Mouse (Mus musculus) neural tube, embryonic 13.5 days (tissue): ENCODE measurements around the gene E2f2. TPM values are rescaled to one million over a fixed set of nuclear protein-coding genes. Genes with fewer than 3 reads are reported as not detected.
A peak's percentile ranks its signal among the peaks of the same experiment; 100 is the strongest.

Experiments
- ATAC-seq: fragments of 200-750 bp; cut with Nextera tagmentation; 2 replicates; pipeline ENCODE4 v1.8.0; 2017; ENCODE audit warnings: low read depth, mild to moderate bottlenecking, moderate TSS enrichment, moderate library complexity
- H3K27ac ChIP-seq: fragments of 300-500 bp; sonication (generic); replicated peaks from 2 replicates; pipeline ENCODE4 v1.5.1; 2015; ENCODE audit warnings: moderate library complexity, mild to moderate bottlenecking, inconsistent platforms
- H3K27me3 ChIP-seq: fragments of 300-500 bp; sonication (generic); 2 replicates; pipeline ENCODE4 v1.6.1; 2015; ENCODE audit warnings: mild to moderate bottlenecking, inconsistent platforms
- H3K36me3 ChIP-seq: fragments of 300-500 bp; sonication (generic); 2 replicates; pipeline ENCODE4 v1.6.1; 2015; ENCODE audit warnings: mild to moderate bottlenecking, inconsistent platforms
- H3K4me1 ChIP-seq: fragments of 300-500 bp; sonication (generic); replicated peaks from 2 replicates; pipeline ENCODE4 v1.6.1; 2015; ENCODE audit warnings: inconsistent platforms
- H3K4me2 ChIP-seq: fragments of 300-500 bp; sonication (generic); 2 replicates; pipeline ENCODE4 v1.6.1; 2015; ENCODE audit warnings: inconsistent platforms, mild to moderate bottlenecking, moderate library complexity
- H3K4me3 ChIP-seq: fragments of 300-500 bp; sonication (generic); 2 replicates; pipeline ENCODE4 v1.5.1; 2015; ENCODE audit warnings: mild to moderate bottlenecking, inconsistent platforms
- H3K9ac ChIP-seq: fragments of 300-500 bp; sonication (generic); 2 replicates; pipeline ENCODE4 v1.6.1; 2015; ENCODE audit warnings: moderate library complexity, mild to moderate bottlenecking, inconsistent platforms
- H3K9me3 ChIP-seq: fragments of 300-500 bp; sonication (generic); 2 replicates; pipeline ENCODE4 v1.6.1; 2016; ENCODE audit warnings: inconsistent platforms
- WGBS: fragments of 180-500 bp; shearing (Covaris S2); methylation state at CpG from one replicate; pipeline ENCODE4 v1.1.7; 2015; 5-methylcytosine and 5-hydroxymethylcytosine counted together
- polyA plus RNA-seq: library from polyadenylated mRNA; unstranded; fragments of >200 nt; fragmentation: Nextera tagmentation; extraction: Ambion mirVana; gene quantifications from 2 replicates; pipeline ENCODE4 v1.2.1, GENCODE M21; 2015

Gene E2f2
- polyA plus RNA-seq, 1 experiment from 2014 or later: 2.5 TPM

- Histone ChIP-seq H3K4me3 (peak overlapping the region; percentile 6; the same call in 1 of the 2 replicates), H3K9me3 (no peaks in the 10 kb centered on the region), H3K27ac (peak overlapping the region; percentile 80), H3K27me3 (0 out of 2 replicates have a peak, but pooled peaks cover 9% of the 10 kb centered on the region), H3K36me3 (no peaks in the 10 kb centered on the region), H3K4me1 (peaks cover 43% of the 10 kb centered on the region), H3K9ac (peak overlapping the region; percentile 56), H3K4me2 (peak overlapping the region; percentile 34)
- peak; percentile 46 for ATAC-seq
- WGBS: 10% methylated on average over 18 of the region's 18 CpGs
These were observed 46.5 kb downstream of the E2f2 start for GRCm38 (mm10) chr4:136218595-136219214.

- 13% methylated on average over 17 of the region's 17 CpGs for WGBS
- H3K9ac ChIP-seq: no peak overlapping the region
- H3K4me3 ChIP-seq: no peak overlapping the region
- ATAC-seq: no peak
- no peak overlapping the region for H3K27ac ChIP-seq
- H3K27me3 ChIP-seq: 0 out of 2 replicates have a peak, but pooled peaks cover 9% of the 10 kb centered on the region
- H3K9me3 ChIP-seq: no peaks in the 10 kb centered on the region
- peak overlapping the region; percentile 22; the same call in 1 of the 2 replicates for H3K4me2 ChIP-seq
- H3K36me3 ChIP-seq: no peaks in the 10 kb centered on the region
- H3K4me1 ChIP-seq: peaks cover 57% of the 10 kb centered on the region
These were observed 48.1 kb downstream of the E2f2 start for GRCm38 (mm10) chr4:136220133-136220775.

- H3K27ac ChIP-seq: peak overlapping the region; percentile 82
These were observed 51.5 kb downstream of the E2f2 start for GRCm38 (mm10) chr4:136223549-136224239.

GRCm38 (mm10) chr4:136224240-136224559, 52.0 kb downstream of the E2f2 start:
- Histone ChIP-seq H3K36me3 (no peaks in the 10 kb centered on the region), H3K9ac (no peak overlapping the region), H3K4me2 (no peak overlapping the region; the same call in 1 of the 2 replicates), H3K4me3 (no peak overlapping the region), H3K27ac (peak overlapping the region; percentile 82), H3K4me1 (peaks cover 33% of the 10 kb centered on the region), H3K27me3 (0 out of 2 replicates have a peak, but pooled peaks cover 6% of the 10 kb centered on the region), H3K9me3 (no peaks in the 10 kb centered on the region)
- ATAC-seq: no peak; the same call in none of the 2 replicates
- 33% methylated on average over 5 of the region's 5 CpGs for WGBS

More at GRCm38 (mm10) chr4:136223549-136224239, 51.5 kb downstream of the E2f2 start:
- peaks cover 38% of the 10 kb centered on the region for H3K4me1 ChIP-seq
- 0 out of 2 replicates have a peak overlapping the region, but pooled peaks have one; percentile 49 for H3K9ac ChIP-seq
- H3K4me3 ChIP-seq: no peak overlapping the region
- H3K4me2 ChIP-seq: peak overlapping the region; percentile 5; the same call in 1 of the 2 replicates
- H3K9me3 ChIP-seq: no peaks in the 10 kb centered on the region
- H3K36me3 ChIP-seq: no peaks in the 10 kb centered on the region
- WGBS: 51% methylated on average over 13 of the region's 13 CpGs
- ATAC-seq: peak; percentile 78
- H3K27me3 ChIP-seq: 0 out of 2 replicates have a peak, but pooled peaks cover 6% of the 10 kb centered on the region

- Histone ChIP-seq H3K4me2 (no peak overlapping the region), H3K9me3 (no peaks in the 10 kb centered on the region)
- ATAC-seq: no peak
These were observed 52.7 kb downstream of the E2f2 start for GRCm38 (mm10) chr4:136224677-136225460.

GRCm38 (mm10) chr4:136227408-136227807, 55.2 kb downstream of the E2f2 start:
- H3K4me2 ChIP-seq: no peak overlapping the region
- H3K4me1 ChIP-seq: peaks cover 21% of the 10 kb centered on the region
- H3K4me3 ChIP-seq: no peak overlapping the region
- no peaks in the 10 kb centered on the region for H3K27me3 ChIP-seq
- H3K36me3 ChIP-seq: no peaks in the 10 kb centered on the region
- no peaks in the 10 kb centered on the region for H3K9me3 ChIP-seq
- WGBS: 83% methylated on average over 7 of the region's 7 CpGs
- H3K9ac ChIP-seq: no peak overlapping the region
- H3K27ac ChIP-seq: no peak overlapping the region
- no peak for ATAC-seq

More at GRCm38 (mm10) chr4:136224677-136225460, 52.7 kb downstream of the E2f2 start:
- H3K9ac ChIP-seq: no peak overlapping the region
- H3K36me3 ChIP-seq: no peaks in the 10 kb centered on the region
- peak overlapping the region; percentile 82 for H3K27ac ChIP-seq
- no peak overlapping the region for H3K4me3 ChIP-seq
- H3K27me3 ChIP-seq: 0 out of 2 replicates have a peak, but pooled peaks cover 4% of the 10 kb centered on the region
- peaks cover 29% of the 10 kb centered on the region for H3K4me1 ChIP-seq
- 83% methylated on average over 23 of the region's 23 CpGs for WGBS

GRCm38 (mm10) chr4:136228640-136229039, 56.4 kb downstream of the E2f2 start:
- Histone ChIP-seq H3K27ac (no peak overlapping the region), H3K4me3 (no peak overlapping the region), H3K4me1 (peaks cover 15% of the 10 kb centered on the region), H3K4me2 (no peak overlapping the region), H3K27me3 (no peaks in the 10 kb centered on the region), H3K36me3 (no peaks in the 10 kb centered on the region), H3K9me3 (no peaks in the 10 kb centered on the region), H3K9ac (no peak overlapping the region)
- no peak for ATAC-seq
- 81% methylated on average over 5 of the region's 5 CpGs for WGBS

- 0 out of 2 replicates have a peak, but pooled peaks cover 2% of the 10 kb centered on the region for H3K4me1 ChIP-seq
These were observed 66.5 kb downstream of the E2f2 start for GRCm38 (mm10) chr4:136238669-136239068.

GRCm38 (mm10) chr4:136239111-136239510, 66.9 kb downstream of the E2f2 start:
- H3K9ac ChIP-seq: no peak overlapping the region
- H3K36me3 ChIP-seq: peaks cover 13% of the 10 kb centered on the region; the same call in 1 of the 2 replicates
- ATAC-seq: no peak
- no peak overlapping the region for H3K4me2 ChIP-seq
- no peak overlapping the region for H3K4me3 ChIP-seq
- peaks cover 26% of the 10 kb centered on the region for H3K27me3 ChIP-seq
- 78% methylated on average over 9 of the region's 9 CpGs for WGBS
- no peak overlapping the region for H3K27ac ChIP-seq
- H3K9me3 ChIP-seq: no peaks in the 10 kb centered on the region
- H3K4me1 ChIP-seq: 0 out of 2 replicates have a peak, but pooled peaks cover 2% of the 10 kb centered on the region

More at GRCm38 (mm10) chr4:136238669-136239068, 66.5 kb downstream of the E2f2 start:
- H3K27ac ChIP-seq: no peak overlapping the region
- no peak overlapping the region for H3K9ac ChIP-seq
- H3K9me3 ChIP-seq: no peaks in the 10 kb centered on the region
- H3K36me3 ChIP-seq: peaks cover 17% of the 10 kb centered on the region; the same call in 1 of the 2 replicates
- H3K4me3 ChIP-seq: no peak overlapping the region
- WGBS: 29% methylated on average over 13 of the region's 13 CpGs
- peaks cover 26% of the 10 kb centered on the region for H3K27me3 ChIP-seq
- no peak overlapping the region for H3K4me2 ChIP-seq
- no peak for ATAC-seq

GRCm38 (mm10) chr4:136239622-136240021, 67.4 kb downstream of the E2f2 start:
- Histone ChIP-seq H3K27me3 (peaks cover 29% of the 10 kb centered on the region), H3K4me1 (0 out of 2 replicates have a peak, but pooled peaks cover 2% of the 10 kb centered on the region), H3K4me2 (no peak overlapping the region), H3K9ac (no peak overlapping the region), H3K27ac (no peak overlapping the region), H3K4me3 (no peak overlapping the region), H3K36me3 (peaks cover 13% of the 10 kb centered on the region; the same call in 1 of the 2 replicates), H3K9me3 (no peaks in the 10 kb centered on the region)
- WGBS: 21% methylated on average over 8 of the region's 8 CpGs
- ATAC-seq: no peak

GRCm38 (mm10) chr4:136240123-136240522, 67.9 kb downstream of the E2f2 start:
- no peak overlapping the region for H3K27ac ChIP-seq
- peaks cover 13% of the 10 kb centered on the region; the same call in 1 of the 2 replicates for H3K36me3 ChIP-seq
- 74% methylated on average over 14 of the region's 14 CpGs for WGBS
- H3K4me1 ChIP-seq: 0 out of 2 replicates have a peak, but pooled peaks cover 2% of the 10 kb centered on the region
- H3K27me3 ChIP-seq: peaks cover 33% of the 10 kb centered on the region
- no peaks in the 10 kb centered on the region for H3K9me3 ChIP-seq
- ATAC-seq: no peak
- H3K4me3 ChIP-seq: no peak overlapping the region
- no peak overlapping the region for H3K9ac ChIP-seq
- H3K4me2 ChIP-seq: no peak overlapping the region
